Mouse (Mus musculus) splenic B cell, adult 2 months (primary cell): Measurements from ENCODE around the gene Nek11.

Experiments
- DNase-seq: peaks from one replicate; pipeline ENCODE4 v3.0.0-alpha.2; 2011; ENCODE audit warnings: low read depth, low spot score
- H3K27me3 ChIP-seq: 2 replicates; pipeline ENCODE4 v1.6.1; 2012; ENCODE audit warnings: mild to moderate bottlenecking, low read length, moderate library complexity, mixed read lengths; ENCODE audit not compliant: control insufficient read depth, poor library complexity, insufficient read depth, severe bottlenecking
- H3K36me3 ChIP-seq: 2 replicates; pipeline ENCODE4 v1.6.1; 2012; ENCODE audit warnings: mild to moderate bottlenecking, low read length, moderate library complexity, mixed read lengths; ENCODE audit not compliant: control insufficient read depth, poor library complexity, insufficient read depth, severe bottlenecking

Gene Nek11

DNA sequence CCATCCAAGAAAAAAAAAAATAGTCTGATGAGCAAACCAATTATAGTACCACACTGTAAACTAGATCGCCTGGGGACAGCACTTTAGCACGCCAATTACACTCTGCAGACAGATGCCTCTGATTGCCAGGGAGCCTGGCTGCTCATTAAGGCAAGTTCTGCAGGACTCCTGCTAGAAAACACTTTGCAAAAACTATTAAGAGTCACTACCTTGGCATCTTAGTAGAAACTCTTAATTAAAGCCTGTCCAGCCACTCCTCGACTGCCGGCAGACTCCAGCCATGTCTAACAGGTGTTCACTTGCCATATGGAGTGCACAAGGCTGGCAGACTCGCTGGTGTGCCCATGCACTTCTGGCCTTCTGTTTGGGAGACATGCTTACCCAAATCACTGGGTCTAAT, 46.3 kb downstream of the Nek11 start:
- H3K36me3 ChIP-seq = no peaks in the 10 kb centered on the region
- no peaks in the 10 kb centered on the region for H3K27me3 ChIP-seq
- no peak for DNase-seq

DNA sequence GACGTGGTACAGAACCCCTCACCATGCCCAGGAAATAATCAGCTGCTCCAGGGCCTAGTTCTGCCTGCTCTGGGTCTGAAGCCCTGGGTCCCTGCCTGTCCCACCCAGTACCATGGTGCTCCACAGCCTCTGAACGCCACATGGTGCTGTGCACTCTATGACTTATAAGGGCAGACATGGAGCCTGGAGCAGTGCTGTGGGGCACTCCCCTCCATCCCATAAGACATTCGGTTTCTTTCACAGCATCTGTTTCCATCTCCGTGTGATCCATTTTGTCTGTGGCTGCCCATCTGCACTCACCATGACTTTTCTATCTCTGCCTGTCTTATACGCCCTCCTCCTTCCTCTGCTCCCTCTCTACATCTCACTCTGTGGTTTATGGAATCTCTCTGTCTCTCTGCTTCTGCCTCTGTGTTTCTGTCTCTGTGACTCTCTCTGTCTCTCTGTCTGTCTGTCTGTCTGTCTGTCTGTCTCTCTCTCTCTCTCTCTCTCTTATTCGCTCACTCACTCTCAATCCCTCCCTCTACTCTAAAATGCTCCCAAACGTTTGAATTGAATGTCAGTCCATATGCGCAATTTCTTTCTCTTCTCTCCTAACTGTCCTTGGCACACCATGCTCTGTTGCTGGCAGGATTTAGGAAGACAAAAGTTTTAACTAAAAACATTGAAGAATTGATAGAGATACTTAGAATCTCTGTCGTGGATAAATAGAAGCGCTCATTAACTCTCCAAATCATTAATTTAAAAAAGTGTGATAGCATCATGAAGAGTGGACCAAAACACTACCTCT, 46.9 kb downstream of the Nek11 start:
- no peaks in the 10 kb centered on the region for H3K27me3 ChIP-seq
- no peak for DNase-seq
- no peaks in the 10 kb centered on the region for H3K36me3 ChIP-seq

- H3K36me3 ChIP-seq = no peaks in the 10 kb centered on the region
- no peaks in the 10 kb centered on the region for H3K27me3 ChIP-seq
- DNase-seq = no peak
Observed at GRCm38 (mm10) chr9:105342994-105343656, 52.2 kb downstream of the Nek11 start.

- Histone ChIP-seq H3K36me3 (no peaks in the 10 kb centered on the region), H3K27me3 (no peaks in the 10 kb centered on the region)
- DNase-seq = no peak
Observed at GRCm38 (mm10) chr9:105342565-105342964, 52.8 kb downstream of the Nek11 start.

- DNase-seq = no peak
Observed at GRCm38 (mm10) chr9:105332436-105333016, 62.8 kb downstream of the Nek11 start.

DNA sequence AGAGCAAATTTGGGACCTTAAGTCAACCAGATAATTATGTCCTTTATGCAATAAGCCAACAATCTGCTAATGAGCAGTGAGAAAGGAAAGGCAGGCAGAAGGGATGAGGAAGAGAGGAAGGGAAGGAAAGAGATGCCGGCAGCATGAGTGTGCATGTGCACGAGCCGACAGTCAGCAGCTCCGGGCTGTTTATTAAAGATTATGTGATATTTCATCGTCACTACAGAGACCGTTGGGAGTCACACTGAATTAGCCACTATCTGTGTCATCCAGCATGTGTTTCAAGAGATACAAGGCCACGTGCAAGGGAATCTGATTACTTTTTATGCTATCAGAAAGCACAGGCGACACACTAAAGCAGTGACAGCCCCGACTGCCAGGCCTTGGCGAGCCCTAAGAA, 73.5 kb downstream of the Nek11 start:
- DNase-seq = no peak
- Histone ChIP-seq H3K36me3 (no peaks in the 10 kb centered on the region), H3K27me3 (no peaks in the 10 kb centered on the region)

More at GRCm38 (mm10) chr9:105332436-105333016, 62.8 kb downstream of the Nek11 start:
- Histone ChIP-seq H3K27me3 (no peaks in the 10 kb centered on the region), H3K36me3 (no peaks in the 10 kb centered on the region)

DNA sequence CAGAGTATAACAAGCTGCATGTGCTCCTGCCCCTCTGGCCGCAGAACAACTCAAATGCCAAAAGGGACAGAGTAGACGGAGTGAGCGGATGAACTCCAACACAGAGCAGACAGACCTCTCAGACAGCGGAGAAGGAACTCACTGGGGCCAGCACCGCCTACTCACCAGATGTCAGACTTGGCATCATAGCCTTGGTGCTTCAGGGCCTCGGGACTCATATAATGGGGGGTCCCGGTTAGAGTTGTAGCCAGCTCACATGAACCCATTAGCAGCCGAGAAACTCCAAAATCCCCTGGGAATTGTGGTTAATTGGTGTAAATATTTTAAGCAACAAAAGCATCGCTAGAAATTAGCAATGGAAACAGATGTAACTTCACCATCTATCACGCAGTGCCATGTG, 82.1 kb downstream of the Nek11 start:
- DNase-seq = no peak
- H3K27me3 ChIP-seq = no peaks in the 10 kb centered on the region
- H3K36me3 ChIP-seq = no peaks in the 10 kb centered on the region

DNA sequence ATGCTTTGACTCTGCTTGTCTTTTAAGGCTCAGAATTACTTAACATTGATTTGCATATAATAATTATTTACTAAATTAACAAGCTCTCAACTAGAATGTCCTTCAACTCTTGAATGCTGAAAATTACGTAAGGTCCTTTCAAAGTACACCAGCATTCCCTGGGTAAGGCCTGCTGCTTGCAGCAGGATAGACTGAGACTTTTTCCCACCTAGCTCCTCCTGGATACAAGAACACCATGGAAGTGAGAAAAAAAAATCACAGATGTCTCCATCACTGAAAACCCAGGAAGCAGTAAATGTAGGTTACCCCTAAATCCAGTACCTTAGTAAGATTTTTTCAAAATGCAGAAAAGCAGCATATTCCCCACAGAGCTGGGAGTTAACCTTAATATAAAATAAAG, 82.6 kb downstream of the Nek11 start:
- Histone ChIP-seq H3K36me3 (no peaks in the 10 kb centered on the region), H3K27me3 (no peaks in the 10 kb centered on the region)
- DNase-seq = no peak

- Histone ChIP-seq H3K36me3 (no peaks in the 10 kb centered on the region), H3K27me3 (no peaks in the 10 kb centered on the region)
- no peak for DNase-seq
Observed at GRCm38 (mm10) chr9:105309553-105310281, 85.6 kb downstream of the Nek11 start.

DNA sequence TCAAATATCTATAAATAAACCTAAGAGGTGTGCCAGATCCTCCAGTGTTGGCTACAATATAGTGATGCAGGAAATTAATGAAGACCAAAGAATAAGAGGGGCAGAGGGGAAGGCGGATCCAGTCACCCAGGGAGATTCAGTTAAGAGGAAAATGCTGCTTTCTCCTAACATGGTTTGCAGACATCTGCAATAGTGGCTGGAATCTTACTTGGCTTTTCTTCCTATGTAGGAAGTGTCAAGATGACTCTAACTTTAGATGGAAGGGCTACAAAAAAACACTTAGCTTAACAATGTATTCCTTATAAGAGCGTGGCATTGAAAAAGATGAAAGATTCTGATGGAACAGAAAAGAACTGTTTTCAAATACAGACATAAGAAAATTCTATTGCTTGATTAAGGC, 89.3 kb downstream of the Nek11 start:
- H3K36me3 ChIP-seq = no peaks in the 10 kb centered on the region
- H3K27me3 ChIP-seq = no peaks in the 10 kb centered on the region
- no peak for DNase-seq

DNA sequence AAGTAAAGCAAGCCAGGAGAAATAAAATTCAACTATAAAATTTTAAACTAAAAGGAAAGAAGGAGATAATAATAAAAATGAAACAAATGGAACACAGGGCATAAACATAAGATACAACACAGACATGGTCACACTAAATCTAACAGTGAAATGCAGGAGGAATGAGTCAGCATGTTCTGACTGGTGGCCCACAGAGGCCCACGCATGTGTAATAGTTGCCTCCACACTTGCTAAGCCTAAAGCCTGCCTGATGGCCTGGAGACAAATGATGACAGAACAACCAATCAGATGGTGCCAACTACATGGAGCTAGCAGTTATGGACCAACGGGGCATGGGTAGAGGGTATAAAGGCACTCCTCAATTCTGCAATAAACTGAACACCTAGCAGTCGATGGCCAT, 93.1 kb downstream of the Nek11 start:
- Histone ChIP-seq H3K27me3 (no peaks in the 10 kb centered on the region), H3K36me3 (no peaks in the 10 kb centered on the region)
- DNase-seq = no peak

DNA sequence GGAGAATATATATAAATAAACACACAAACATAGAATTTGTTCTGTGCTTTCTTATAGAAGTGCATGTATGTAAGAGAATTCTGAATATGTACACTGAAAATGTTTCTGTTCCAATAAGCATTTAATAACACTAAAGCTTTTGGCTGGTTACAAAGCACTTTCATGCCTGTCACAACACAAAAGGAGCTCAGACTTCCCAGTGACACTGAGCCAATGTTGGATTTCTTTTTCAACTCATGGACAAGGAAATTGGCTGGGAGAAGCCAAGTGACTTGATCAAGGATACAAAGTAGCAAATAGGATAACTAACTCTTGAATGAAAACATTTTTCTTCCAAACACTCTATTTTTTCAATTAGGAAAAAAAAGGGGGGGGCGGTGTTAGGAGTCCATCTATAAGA, 93.9 kb downstream of the Nek11 start:
- H3K36me3 ChIP-seq = no peaks in the 10 kb centered on the region
- H3K27me3 ChIP-seq = no peaks in the 10 kb centered on the region
- DNase-seq = no peak

- no peak for DNase-seq
- no peaks in the 10 kb centered on the region for H3K27me3 ChIP-seq
- H3K36me3 ChIP-seq = no peaks in the 10 kb centered on the region
Observed at GRCm38 (mm10) chr9:105300738-105301325, 94.5 kb downstream of the Nek11 start.

DNA sequence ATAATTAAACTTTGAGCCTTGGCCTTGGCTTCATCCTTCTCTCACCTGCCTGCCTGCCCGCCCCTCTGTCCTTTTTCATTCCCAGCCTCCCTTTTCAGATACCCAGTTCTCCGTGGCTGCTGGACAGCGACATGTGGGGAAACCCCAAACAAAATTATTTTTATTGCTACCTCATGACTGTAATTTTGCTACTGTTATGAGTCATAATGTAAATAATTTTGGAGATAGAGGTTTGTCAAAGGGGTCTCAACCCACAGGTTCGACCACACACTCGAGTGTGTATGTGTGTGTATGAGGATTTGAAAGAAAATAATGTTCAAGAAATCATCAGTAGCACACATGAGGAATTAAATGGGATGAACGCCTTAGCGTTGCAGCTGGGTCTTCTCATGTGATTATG, 110.7 kb downstream of the Nek11 start:
- Histone ChIP-seq H3K27me3 (no peaks in the 10 kb centered on the region), H3K36me3 (no peaks in the 10 kb centered on the region)
- no peak for DNase-seq
